Mouse (Mus musculus) natural killer cell, adult 2 months (primary cell): Measurements from ENCODE around the gene Slc7a14.
"Not testable (repeated sequence)": the region's sequence is repeated elsewhere in the genome, so short reads cannot be mapped to it uniquely, and the experiment has no call there.

Experiments used
- DNase-seq, 2 experiments: peaks; one replicate each; pipeline ENCODE4 v3.0.0; 2022; ENCODE audit warnings: low spot score in 2 of 2

Gene Slc7a14

GRCm38 (mm10) chr3:31309934-31310787 lies at the start of gene Slc7a14:
TSS of gene Slc7a14 (minus strand) at chr3:31310378.
- no peak for DNase-seq

DNA sequence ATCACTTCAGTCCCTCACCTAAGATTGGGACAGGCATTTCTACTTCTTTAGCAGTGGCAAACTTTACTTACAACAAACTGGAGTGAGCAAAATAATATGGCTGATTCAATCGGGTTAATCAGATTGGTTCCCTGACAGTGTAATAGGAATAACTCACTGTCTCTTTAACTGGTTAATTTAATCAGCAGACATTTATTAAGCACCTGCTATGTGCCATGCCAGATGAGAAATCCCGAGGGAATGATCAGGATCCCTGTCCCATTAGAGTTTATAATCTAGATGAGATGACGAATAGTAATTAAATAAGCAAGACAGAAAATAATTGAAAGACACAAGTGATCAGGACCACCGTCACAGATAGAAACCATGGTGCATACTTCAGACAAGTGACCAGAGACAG lies 36.4 kb upstream of the Slc7a14 start:
- DNase-seq: no peak

GRCm38 (mm10) chr3:31345766-31346165 lies 35.6 kb upstream of the Slc7a14 start:
- no peak for DNase-seq

GRCm38 (mm10) chr3:31339236-31339635 lies 29.1 kb upstream of the Slc7a14 start:
- DNase-seq: no peak

DNA sequence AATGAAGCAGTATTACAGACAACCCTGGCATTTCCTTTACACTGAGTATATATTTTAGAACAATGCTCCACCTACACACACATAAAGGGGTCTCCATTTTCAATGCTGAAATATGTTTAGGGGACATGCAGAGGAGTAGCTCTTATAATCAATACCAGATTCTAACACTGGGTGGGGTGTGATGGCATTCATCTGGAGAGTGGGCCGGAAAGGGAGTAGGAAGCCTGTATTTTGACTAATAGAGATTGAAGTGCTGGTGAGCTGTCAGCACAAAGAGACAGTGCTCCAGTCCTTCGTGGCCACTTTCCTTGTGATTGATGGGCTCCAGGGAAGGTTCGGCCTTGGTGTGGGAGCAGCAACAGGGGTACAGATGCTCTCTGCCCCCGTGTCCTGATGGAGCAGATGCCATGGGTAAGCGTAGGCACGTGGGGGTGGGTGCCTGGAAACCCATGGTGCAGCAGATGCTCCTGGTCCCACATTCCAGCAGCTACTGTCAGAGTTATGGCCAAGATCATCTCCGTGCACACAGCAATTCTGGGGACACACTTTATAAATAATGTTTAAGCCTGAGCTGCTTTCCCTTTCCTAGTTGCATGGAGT lies 18.2 kb upstream of the Slc7a14 start:
- no peak for DNase-seq

- no peak for DNase-seq
These were observed 17.6 kb upstream of the Slc7a14 start for GRCm38 (mm10) chr3:31327791-31328190.

DNA sequence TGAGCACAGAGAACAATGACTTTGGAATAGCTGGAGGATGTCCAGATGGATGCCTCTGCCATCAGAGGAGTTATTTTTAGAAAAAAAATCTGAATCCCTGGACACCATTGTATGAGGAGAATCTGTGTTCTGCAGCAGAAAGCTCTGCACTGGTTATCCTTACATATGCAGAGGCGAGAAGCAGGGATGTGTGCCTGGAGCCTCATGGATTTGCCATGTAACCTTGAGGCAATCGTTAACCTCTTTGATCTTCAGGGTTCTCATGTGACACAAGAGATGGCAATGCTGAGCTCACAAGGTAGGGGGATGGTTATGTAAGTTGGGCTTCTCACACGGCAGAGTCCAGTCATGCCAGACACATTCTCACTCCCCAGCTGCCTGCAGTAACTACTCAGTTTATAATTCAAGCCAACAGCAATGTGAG lies 14.1 kb upstream of the Slc7a14 start:
- DNase-seq: no peak

DNA sequence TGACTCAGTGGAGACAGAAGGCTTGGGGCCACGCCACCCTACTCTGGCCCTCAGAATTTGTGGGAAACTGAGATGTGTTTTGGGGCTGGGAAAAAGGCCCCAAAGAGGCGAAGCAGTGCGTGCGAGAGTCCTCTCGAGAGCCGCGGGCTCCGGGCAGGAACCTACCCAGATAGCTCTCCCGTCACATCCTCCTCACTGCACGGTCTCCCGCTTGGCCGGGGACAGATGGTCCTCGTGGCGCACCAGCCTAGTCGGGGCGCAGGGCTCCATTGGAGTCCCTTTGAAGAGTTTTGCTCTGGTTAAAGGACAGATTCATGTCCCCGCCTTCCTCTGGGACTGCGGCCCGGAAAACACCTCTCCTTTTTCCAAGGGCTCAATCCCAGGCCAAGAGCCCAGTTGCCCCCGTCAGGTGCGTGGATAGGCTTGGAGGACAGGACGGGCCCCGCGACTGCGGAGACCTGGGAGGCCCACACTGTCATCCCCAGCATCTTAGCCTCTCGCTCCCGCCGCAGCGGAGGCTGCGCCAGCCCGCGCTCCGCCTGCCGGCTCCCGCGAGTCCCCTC lies 726 bp downstream of the Slc7a14 start:
- DNase-seq: no peak

DNA sequence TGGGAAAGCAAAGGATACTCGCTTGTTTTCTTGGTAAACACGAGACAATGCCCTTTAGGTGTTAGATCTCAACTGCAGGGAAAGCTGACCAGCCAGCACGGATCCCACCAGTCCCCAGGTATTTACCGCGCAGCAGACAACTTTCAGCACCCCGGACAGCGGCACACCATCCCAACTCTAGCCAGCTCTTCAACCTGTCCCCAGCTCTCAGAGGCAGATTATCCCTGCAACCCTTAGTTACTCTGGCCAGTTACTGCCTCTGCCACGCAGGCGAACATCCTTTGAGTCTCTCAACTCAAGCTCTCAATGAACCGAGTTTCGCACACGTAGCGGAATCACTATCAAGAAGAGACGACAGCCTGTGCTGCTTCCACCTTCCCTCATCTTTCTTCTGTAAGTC lies 1.3 kb downstream of the Slc7a14 start:
- DNase-seq: no peak

DNA sequence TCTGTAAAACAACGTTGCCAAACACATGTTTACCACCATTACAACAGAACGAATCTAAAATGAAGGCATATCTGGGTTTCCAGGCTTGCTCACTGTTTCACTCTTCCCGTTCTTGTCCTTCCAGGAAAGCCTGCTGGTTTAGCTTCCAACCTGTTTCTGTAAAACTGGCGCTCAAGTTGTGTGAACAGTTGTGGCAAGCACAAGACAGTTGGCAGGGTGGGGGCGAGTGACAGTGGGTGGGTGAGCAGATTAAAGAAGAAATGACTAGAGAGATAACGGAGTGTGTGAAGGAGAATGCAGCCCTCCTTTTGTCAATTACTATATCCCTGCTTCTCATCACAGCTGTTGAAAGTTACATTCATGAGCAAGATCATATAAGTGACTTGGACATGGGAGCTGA lies 2.2 kb downstream of the Slc7a14 start:
- no peak for DNase-seq

- no peak for DNase-seq
These were observed 18.2 kb downstream of the Slc7a14 start for GRCm38 (mm10) chr3:31291673-31292602.

DNA sequence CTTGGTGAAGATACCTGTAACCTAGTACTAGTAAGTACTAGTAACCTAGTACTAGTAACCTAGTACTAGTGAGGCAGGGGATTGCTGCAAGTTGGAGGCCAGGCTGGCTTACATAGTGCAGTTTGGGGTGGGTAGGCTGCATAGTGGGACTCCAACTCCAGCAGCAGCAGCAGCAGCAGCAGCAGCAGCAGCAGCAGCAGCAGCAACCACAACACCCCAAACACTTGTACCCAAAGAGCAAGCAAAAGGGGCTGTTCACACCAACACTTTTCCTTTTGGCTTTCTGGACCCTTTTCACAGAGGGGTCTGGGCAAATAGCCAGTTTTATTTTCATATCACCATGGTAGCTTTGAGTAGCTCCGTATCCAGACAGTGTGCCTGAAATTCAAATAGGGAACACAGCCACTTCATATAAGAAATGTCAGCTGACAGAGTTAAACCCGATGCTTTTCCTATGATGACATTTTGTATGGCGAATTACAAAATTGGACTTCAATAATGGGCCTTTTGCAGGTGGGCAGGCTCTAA lies 22.7 kb downstream of the Slc7a14 start:
- DNase-seq: no peak

GRCm38 (mm10) chr3:31281116-31281515 lies 29.1 kb downstream of the Slc7a14 start:
- DNase-seq: no peak

DNA sequence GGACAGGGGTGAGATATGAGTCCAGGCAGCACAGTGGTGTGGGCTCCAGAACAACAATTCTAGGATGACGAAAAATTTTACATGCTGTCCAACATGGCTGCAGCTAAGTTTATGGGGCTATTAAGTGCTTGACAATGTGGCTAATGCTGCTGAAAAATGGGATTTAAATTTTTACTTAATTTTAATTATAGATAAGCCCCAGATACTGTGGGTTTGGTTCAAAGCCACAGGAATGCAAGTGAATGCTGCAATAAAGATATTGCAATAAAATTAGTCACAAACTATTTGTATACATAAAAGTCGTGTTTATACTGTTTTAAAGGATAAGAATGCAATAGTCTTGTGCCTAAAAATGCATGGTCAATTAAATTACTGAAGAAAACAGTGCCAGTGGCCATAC lies 35.3 kb downstream of the Slc7a14 start:
- no peak for DNase-seq

GRCm38 (mm10) chr3:31273247-31273646 lies 36.9 kb downstream of the Slc7a14 start:
- DNase-seq: not testable (repeated sequence)

DNA sequence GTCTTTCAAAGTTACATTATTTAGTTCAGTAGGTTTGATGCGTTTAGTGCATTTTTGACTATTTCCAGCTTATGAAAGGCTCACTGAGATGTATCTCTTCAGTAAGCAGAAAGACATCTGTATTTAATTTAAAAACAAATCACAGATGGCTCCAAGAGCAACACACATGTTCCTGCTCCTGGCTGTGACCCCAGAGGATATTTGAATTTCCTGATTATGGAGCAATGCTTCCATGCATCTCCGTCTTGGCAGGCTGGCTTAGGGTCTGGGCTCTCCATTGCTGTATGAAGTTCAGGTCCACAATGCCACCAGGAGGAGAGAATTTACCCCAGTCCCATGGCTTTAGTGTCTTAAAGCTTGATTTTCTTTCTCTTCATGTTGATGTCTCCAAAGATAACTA lies 37.5 kb downstream of the Slc7a14 start:
- DNase-seq: no peak

GRCm38 (mm10) chr3:31269551-31270317 lies 40.4 kb downstream of the Slc7a14 start:
- DNase-seq: no peak

- DNase-seq: no peak
These were observed 42.3 kb downstream of the Slc7a14 start for GRCm38 (mm10) chr3:31267921-31268320.

- DNase-seq: no peak
These were observed 43.2 kb downstream of the Slc7a14 start for GRCm38 (mm10) chr3:31266941-31267340.

DNA sequence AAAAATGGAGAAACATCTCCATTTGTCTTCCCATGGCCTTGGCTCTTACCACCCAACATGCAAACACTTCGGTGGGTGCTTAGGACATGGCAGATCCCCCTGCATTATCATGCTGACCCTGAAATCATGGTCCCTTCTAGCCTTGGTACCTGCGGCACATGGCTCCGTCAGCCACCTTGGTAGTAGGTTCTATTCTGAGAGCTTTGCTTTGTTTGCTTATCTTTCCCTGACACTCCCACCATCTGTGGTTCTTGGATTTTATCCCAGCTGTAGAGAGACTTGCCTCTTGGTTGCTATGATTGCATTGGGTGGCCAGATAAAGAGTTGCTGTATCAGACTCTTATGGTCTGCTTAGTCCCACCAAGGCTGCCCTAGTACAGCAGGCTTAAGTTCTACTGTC lies 46.6 kb downstream of the Slc7a14 start:
- DNase-seq: no peak
